Mouse (Mus musculus) kidney, embryonic 15.5 days (tissue): ENCODE data around the gene Nptxr. TPM values are rescaled to one million over a fixed set of nuclear protein-coding genes. Genes with fewer than 3 reads are reported as not detected.
A peak's percentile ranks its signal among the peaks of the same experiment; 100 is the strongest.

ENCODE experiments used
- ATAC-seq: fragments of 200-750 bp; cut with Nextera tagmentation; replicated peaks from 2 replicates; pipeline ENCODE4 v1.8.0; 2017; ENCODE audit warnings: moderate TSS enrichment; ENCODE audit not compliant: low FRiP score
- H3K27ac ChIP-seq: fragments of 300-500 bp; sonication (generic); 2 replicates; pipeline ENCODE4 v1.5.1; 2015; ENCODE audit warnings: mild to moderate bottlenecking, inconsistent platforms
- H3K27me3 ChIP-seq: fragments of 300-500 bp; sonication (generic); 2 replicates; pipeline ENCODE4 v1.6.1; 2015; ENCODE audit warnings: inconsistent platforms
- H3K36me3 ChIP-seq: fragments of 300-500 bp; sonication (generic); 2 replicates; pipeline ENCODE4 v1.6.1; 2015; ENCODE audit warnings: inconsistent platforms
- H3K4me1 ChIP-seq: fragments of 300-500 bp; sonication (generic); 2 replicates; pipeline ENCODE4 v1.6.1; 2015; ENCODE audit warnings: inconsistent platforms
- H3K4me2 ChIP-seq: fragments of 300-500 bp; sonication (generic); 2 replicates; pipeline ENCODE4 v1.6.1; 2015; ENCODE audit warnings: moderate library complexity, mild to moderate bottlenecking, inconsistent platforms
- H3K4me3 ChIP-seq: fragments of 300-500 bp; sonication (generic); replicated peaks from 2 replicates; pipeline ENCODE4 v1.5.1; 2015; ENCODE audit warnings: mild to moderate bottlenecking, inconsistent platforms
- H3K9ac ChIP-seq: fragments of 300-500 bp; sonication (generic); 2 replicates; pipeline ENCODE4 v1.6.1; 2015; ENCODE audit warnings: mild to moderate bottlenecking, inconsistent platforms
- H3K9me3 ChIP-seq: fragments of 300-500 bp; sonication (generic); replicated peaks from 2 replicates; pipeline ENCODE4 v1.6.1; 2016; ENCODE audit warnings: inconsistent platforms
- WGBS: fragments of 180-500 bp; shearing (Covaris S2); methylation state at CpG from one replicate; pipeline ENCODE4 v1.1.7; 2015; ENCODE audit warnings: mixed read lengths; 5-methylcytosine and 5-hydroxymethylcytosine counted together
- polyA plus RNA-seq: library from polyadenylated mRNA; unstranded; fragments of >200 nt; fragmentation: Nextera tagmentation; extraction: Ambion mirVana; gene quantifications from 2 replicates; pipeline ENCODE4 v1.2.1, GENCODE M21; 2015

Gene Nptxr
- polyA plus RNA-seq, result 2.0 and 2.4 TPM in 2 replicates

- Histone ChIP-seq H3K27me3 (peaks cover 97% of the 10 kb centered on the region), H3K27ac (no peak within 1 kb of the TSS), H3K36me3 (no peaks in the 10 kb centered on the region), H3K9ac (peak within 1 kb of the TSS; percentile 54), H3K4me1 (peaks cover 22% of the 10 kb centered on the region), H3K4me2 (peak within 1 kb of the TSS; percentile 98), H3K9me3 (no peaks in the 10 kb centered on the region), H3K4me3 (peak within 1 kb of the TSS; percentile 65)
- ATAC-seq, result peak; percentile 77
- under 1% methylated on average over 75 of the region's 91 CpGs for WGBS
These were observed at the start of gene Nptxr for GRCm38 (mm10) chr15:79804352-79805071. TSS of gene Nptxr (minus strand) at chr15:79804766.

- Histone ChIP-seq H3K9me3 (no peaks in the 10 kb centered on the region), H3K4me2 (no peak overlapping the region), H3K27me3 (no peaks in the 10 kb centered on the region), H3K9ac (no peak overlapping the region), H3K4me3 (no peak overlapping the region), H3K36me3 (no peaks in the 10 kb centered on the region), H3K27ac (no peak overlapping the region), H3K4me1 (peaks cover 12% of the 10 kb centered on the region)
- ATAC-seq, result no peak
- WGBS, result 97% methylated on average over 2 of the region's 2 CpGs
These were observed 45.6 kb upstream of the Nptxr start for GRCm38 (mm10) chr15:79850143-79850542.

- H3K4me3 ChIP-seq, result no peak overlapping the region
- 30% methylated on average over 5 of the region's 5 CpGs for WGBS
- H3K4me2 ChIP-seq, result no peak overlapping the region
- no peaks in the 10 kb centered on the region for H3K9me3 ChIP-seq
- 0 out of 2 replicates have a peak overlapping the region, but pooled peaks have one; percentile 11 for H3K27ac ChIP-seq
- no peaks in the 10 kb centered on the region for H3K27me3 ChIP-seq
- peaks cover 12% of the 10 kb centered on the region for H3K4me1 ChIP-seq
- ATAC-seq, result peak; percentile 58; the same call in 1 of the 2 replicates
- no peaks in the 10 kb centered on the region for H3K36me3 ChIP-seq
- H3K9ac ChIP-seq, result no peak overlapping the region
These were observed 42.5 kb upstream of the Nptxr start for GRCm38 (mm10) chr15:79847100-79847499.

- 50% methylated on average over 4 of the region's 4 CpGs for WGBS
- peaks cover 12% of the 10 kb centered on the region for H3K4me1 ChIP-seq
- no peak overlapping the region for H3K9ac ChIP-seq
- H3K27me3 ChIP-seq, result no peaks in the 10 kb centered on the region
- no peak for ATAC-seq
- no peaks in the 10 kb centered on the region for H3K36me3 ChIP-seq
- no peak overlapping the region for H3K27ac ChIP-seq
- no peak overlapping the region for H3K4me3 ChIP-seq
- no peaks in the 10 kb centered on the region for H3K9me3 ChIP-seq
- no peak overlapping the region for H3K4me2 ChIP-seq
These were observed 41.4 kb upstream of the Nptxr start for GRCm38 (mm10) chr15:79845986-79846385.

- Histone ChIP-seq H3K27ac (no peak overlapping the region), H3K4me2 (no peak overlapping the region), H3K9me3 (no peaks in the 10 kb centered on the region), H3K4me3 (no peak overlapping the region), H3K27me3 (no peaks in the 10 kb centered on the region), H3K36me3 (no peaks in the 10 kb centered on the region), H3K4me1 (peaks cover 12% of the 10 kb centered on the region), H3K9ac (no peak overlapping the region)
- WGBS, result 85% methylated on average over 3 of the region's 3 CpGs
- ATAC-seq, result no peak
These were observed 38.4 kb upstream of the Nptxr start for GRCm38 (mm10) chr15:79842985-79843384.

GRCm38 (mm10) chr15:79840281-79840680 lies 35.7 kb upstream of the Nptxr start:
- WGBS, result 42% methylated on average over 2 of the region's 2 CpGs
- ATAC-seq, result no peak
- no peaks in the 10 kb centered on the region for H3K36me3 ChIP-seq
- H3K27me3 ChIP-seq, result no peaks in the 10 kb centered on the region
- H3K4me1 ChIP-seq, result peaks cover 2% of the 10 kb centered on the region
- H3K27ac ChIP-seq, result no peak overlapping the region
- H3K9me3 ChIP-seq, result no peaks in the 10 kb centered on the region
- no peak overlapping the region for H3K9ac ChIP-seq
- H3K4me2 ChIP-seq, result no peak overlapping the region
- H3K4me3 ChIP-seq, result no peak overlapping the region

- peak overlapping the region; percentile 90 for H3K4me2 ChIP-seq
- 0 out of 2 replicates have a peak overlapping the region, but pooled peaks have one; percentile 27 for H3K9ac ChIP-seq
- H3K36me3 ChIP-seq, result peaks cover 8% of the 10 kb centered on the region
- no peak; the same call in 1 of the 2 replicates for ATAC-seq
- peaks cover 44% of the 10 kb centered on the region for H3K4me1 ChIP-seq
- WGBS, result 59% methylated on average over 9 of the region's 9 CpGs
- H3K27ac ChIP-seq, result peak overlapping the region; percentile 93
- H3K4me3 ChIP-seq, result peak overlapping the region; percentile 86
- no peaks in the 10 kb centered on the region for H3K9me3 ChIP-seq
- no peaks in the 10 kb centered on the region for H3K27me3 ChIP-seq
These were observed 30.3 kb upstream of the Nptxr start for GRCm38 (mm10) chr15:79834881-79835260.

GRCm38 (mm10) chr15:79834130-79834880 lies 29.7 kb upstream of the Nptxr start, which contains the start of the genes Npcd and Cbx6:
TSS of gene Npcd (minus strand) at chr15:79834237.
TSS of gene Cbx6 (minus strand) at chr15:79834688.
- H3K9ac ChIP-seq, result peak within 1 kb of the TSS; percentile 83
- peak within 1 kb of the TSS; percentile 86 for H3K4me3 ChIP-seq
- ATAC-seq, result peak; percentile 91
- peaks cover 11% of the 10 kb centered on the region for H3K36me3 ChIP-seq
- under 1% methylated on average over 58 of the region's 58 CpGs for WGBS
- peak within 1 kb of the TSS; percentile 96 for H3K27ac ChIP-seq
- no peaks in the 10 kb centered on the region for H3K27me3 ChIP-seq
- H3K9me3 ChIP-seq, result no peaks in the 10 kb centered on the region
- H3K4me2 ChIP-seq, result peak within 1 kb of the TSS; percentile 90
- H3K4me1 ChIP-seq, result peaks cover 50% of the 10 kb centered on the region

GRCm38 (mm10) chr15:79833251-79834050 lies 28.9 kb upstream of the Nptxr start:
- ATAC-seq, result no peak; the same call in 1 of the 2 replicates
- Histone ChIP-seq H3K27me3 (no peaks in the 10 kb centered on the region), H3K4me1 (peaks cover 58% of the 10 kb centered on the region), H3K9ac (peak overlapping the region; percentile 83), H3K4me3 (peak overlapping the region; percentile 86), H3K4me2 (peak overlapping the region; percentile 90), H3K36me3 (peaks cover 14% of the 10 kb centered on the region), H3K9me3 (no peaks in the 10 kb centered on the region), H3K27ac (peak overlapping the region; percentile 96)
- under 1% methylated on average over 40 of the region's 41 CpGs for WGBS

- peak overlapping the region; percentile 96 for H3K27ac ChIP-seq
These were observed 27.7 kb upstream of the Nptxr start for GRCm38 (mm10) chr15:79832064-79832900.

GRCm38 (mm10) chr15:79830388-79830787 lies 25.8 kb upstream of the Nptxr start:
- H3K4me2 ChIP-seq, result no peak overlapping the region
- no peak overlapping the region for H3K27ac ChIP-seq
- H3K27me3 ChIP-seq, result no peaks in the 10 kb centered on the region
- H3K36me3 ChIP-seq, result peaks cover 37% of the 10 kb centered on the region
- 14% methylated on average over 4 of the region's 4 CpGs for WGBS
- no peak overlapping the region for H3K9ac ChIP-seq
- H3K4me1 ChIP-seq, result peaks cover 84% of the 10 kb centered on the region
- ATAC-seq, result no peak
- no peak overlapping the region for H3K4me3 ChIP-seq
- H3K9me3 ChIP-seq, result no peaks in the 10 kb centered on the region

More at GRCm38 (mm10) chr15:79832064-79832900, 27.7 kb upstream of the Nptxr start:
- H3K4me1 ChIP-seq, result peaks cover 68% of the 10 kb centered on the region
- no peaks in the 10 kb centered on the region for H3K27me3 ChIP-seq
- peak overlapping the region; percentile 83 for H3K9ac ChIP-seq
- 34% methylated on average over 18 of the region's 18 CpGs for WGBS
- ATAC-seq, result no peak
- H3K4me3 ChIP-seq, result peak overlapping the region; percentile 86
- no peaks in the 10 kb centered on the region for H3K9me3 ChIP-seq
- H3K36me3 ChIP-seq, result peaks cover 25% of the 10 kb centered on the region
- peak overlapping the region; percentile 90 for H3K4me2 ChIP-seq
